Mouse (Mus musculus) inflammation-experienced regulatory T-cells, adult 6 months (primary cell): ENCODE results near the gene Tuba8. TPM values are rescaled to one million over a fixed set of nuclear protein-coding genes. Genes with fewer than 3 reads are reported as not detected.

Experiments used
- ATAC-seq: one replicate; pipeline ENCODE4 v1.8.0; 2017
- polyA plus RNA-seq, 3 experiments: library from polyadenylated mRNA; unstranded; fragments of 100-300 nt; shearing (Covaris generic); gene quantifications; one replicate each; pipeline ENCODE4 v1.2.1; 2017

The Tuba8 gene
- polyA plus RNA-seq, 3 experiments from 2014 or later, result 0.21 to 0.40 (median 0.32) TPM

DNA sequence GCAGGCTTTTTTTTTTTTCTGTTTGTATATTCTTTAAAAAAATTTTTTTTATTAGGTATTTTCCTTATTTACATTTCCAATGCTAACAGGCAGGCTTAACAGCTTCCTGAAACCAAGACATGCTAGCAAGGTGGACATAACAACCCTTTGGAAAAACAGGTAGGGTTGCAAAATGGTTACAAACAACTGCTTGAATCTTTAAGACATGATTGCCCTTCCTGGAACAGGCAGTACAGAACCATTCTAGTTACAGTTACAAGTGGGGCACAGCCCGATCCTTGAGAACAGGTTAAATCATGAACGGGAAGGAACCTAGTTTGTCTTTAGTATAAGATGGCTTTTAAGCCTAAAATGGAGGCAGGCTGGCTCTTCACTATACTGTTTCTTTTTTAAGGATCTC is 25.9 kb downstream of the Tuba8 start:
- no peak for ATAC-seq

DNA sequence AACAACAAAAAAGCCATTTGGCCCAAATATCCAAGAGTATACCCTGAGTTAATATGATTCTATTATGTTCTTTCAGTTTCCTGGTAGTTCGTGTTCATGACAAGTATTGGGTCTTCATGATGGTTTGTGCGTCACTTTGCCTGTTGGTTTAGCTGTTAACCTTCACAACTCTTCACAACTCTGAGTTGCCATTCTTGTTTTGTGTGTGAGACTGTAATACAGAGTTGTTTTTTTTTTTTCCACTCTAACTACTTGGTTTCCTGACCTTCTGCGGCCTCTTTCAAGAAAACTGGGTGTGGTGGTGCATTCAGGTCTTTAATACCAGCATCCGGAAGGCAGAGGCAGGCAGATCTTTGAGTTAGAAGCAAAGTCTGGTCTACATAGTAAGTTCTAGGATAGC is 27.7 kb downstream of the Tuba8 start:
- ATAC-seq, result peak; percentile 26

- peak; percentile 27 for ATAC-seq
Observed at GRCm38 (mm10) chr6:121241780-121242179, 31.3 kb downstream of the Tuba8 start.

DNA sequence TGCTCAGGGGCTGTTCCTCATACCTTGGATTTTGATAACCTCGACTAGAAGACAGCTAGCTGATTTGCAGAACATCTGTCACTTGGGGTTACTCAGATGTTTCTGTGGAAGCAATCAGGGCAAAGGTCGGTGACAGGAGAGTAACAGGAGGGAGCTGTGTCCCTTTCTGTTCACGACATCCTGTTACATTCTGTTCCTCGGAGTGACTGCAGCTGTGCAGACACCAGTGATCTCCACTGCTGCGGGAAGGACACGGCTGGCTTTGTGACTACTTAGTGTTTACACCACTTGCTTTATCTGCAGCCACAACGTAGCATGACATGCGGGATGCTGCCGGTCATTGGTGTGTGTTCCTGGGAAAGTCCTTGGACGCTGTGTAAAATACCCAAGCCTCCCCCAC is 32.7 kb downstream of the Tuba8 start:
- ATAC-seq, result peak; percentile 33

- ATAC-seq, result peak; percentile 83
Observed at GRCm38 (mm10) chr6:121245127-121246036, 34.9 kb downstream of the Tuba8 start, which contains the start of gene Usp18. Gene Usp18, plus strand, starts transcription at chr6:121245906.

- no peak for ATAC-seq
Observed at GRCm38 (mm10) chr6:121246037-121246361, 35.5 kb downstream of the Tuba8 start.

DNA sequence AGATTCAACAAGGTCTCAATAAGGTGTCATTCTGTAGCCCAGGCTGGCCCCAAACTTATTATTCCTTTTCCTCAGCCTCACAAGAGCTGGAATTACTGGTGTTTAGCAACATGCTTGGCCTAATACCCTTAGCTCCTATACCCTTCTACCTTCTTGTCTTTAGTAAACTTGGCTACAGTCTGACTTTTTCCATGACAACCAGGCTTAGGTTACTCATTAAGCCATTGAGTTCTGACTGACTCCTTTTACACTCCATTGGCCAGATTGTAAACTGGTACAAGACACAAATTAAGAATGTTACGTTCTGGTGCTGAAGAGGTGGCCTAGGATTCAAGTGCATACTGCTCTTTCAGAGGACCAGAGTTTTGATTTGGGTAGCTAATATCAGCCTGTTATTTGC is 39.9 kb downstream of the Tuba8 start:
- ATAC-seq, result no peak

DNA sequence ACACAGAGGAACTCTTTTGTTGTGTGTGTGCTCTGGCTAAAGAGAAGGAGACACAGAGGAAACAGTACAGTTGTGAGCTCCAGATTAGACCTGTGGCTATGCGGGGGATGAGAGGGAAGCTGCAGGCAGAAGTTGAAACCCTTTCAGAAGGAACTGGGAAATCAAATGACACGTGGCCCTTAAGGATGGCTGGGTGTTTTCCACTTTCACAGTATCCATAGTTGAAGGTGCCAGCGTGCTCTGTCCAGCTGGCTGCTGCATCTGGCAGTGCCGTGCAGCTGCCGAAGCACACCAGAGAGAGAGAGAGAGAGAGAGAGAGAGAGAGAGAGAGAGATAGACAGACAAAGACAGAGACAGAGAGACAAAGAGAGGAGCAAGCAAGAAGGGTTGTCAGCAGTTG is 40.8 kb downstream of the Tuba8 start:
- no peak for ATAC-seq

DNA sequence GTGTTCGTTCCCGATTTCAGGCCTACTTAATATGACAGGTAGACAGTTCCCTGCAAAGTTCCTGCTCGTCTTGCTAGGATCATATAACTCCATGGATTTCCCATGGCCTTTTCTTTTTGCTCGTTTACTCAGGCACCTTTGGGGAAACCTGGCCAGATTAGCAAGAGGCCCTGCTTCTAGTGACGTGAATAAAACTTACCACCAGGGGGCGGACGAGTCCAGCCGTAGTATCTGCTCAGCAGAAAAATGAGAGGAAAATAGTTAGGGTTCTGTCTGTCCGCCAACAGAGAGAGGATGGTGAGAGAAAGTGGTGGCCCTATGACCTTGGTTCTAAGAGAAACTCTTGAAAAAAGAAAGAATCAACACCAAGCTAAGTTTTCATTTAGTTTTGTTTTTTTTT is 50.1 kb downstream of the Tuba8 start:
- peak; percentile 92 for ATAC-seq

DNA sequence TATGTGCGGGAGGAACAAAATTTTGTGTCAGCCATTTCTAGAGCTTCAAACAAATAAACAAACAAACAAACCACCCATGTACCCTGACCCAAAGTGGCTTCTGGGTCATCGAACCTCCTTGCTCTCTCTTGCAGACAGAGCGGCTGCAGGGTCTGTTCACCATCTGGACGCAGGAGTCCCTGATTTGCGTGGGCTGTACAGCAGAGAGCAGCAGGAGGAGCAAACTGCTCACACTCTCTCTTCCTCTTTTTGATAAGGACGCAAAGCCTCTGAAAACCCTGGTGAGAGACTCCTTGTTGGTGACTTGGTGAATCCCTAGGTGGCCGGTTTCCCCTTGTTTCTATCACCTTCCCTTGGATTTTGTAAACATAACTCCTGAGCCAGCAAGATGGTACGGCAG is 50.7 kb downstream of the Tuba8 start:
- ATAC-seq, result no peak

DNA sequence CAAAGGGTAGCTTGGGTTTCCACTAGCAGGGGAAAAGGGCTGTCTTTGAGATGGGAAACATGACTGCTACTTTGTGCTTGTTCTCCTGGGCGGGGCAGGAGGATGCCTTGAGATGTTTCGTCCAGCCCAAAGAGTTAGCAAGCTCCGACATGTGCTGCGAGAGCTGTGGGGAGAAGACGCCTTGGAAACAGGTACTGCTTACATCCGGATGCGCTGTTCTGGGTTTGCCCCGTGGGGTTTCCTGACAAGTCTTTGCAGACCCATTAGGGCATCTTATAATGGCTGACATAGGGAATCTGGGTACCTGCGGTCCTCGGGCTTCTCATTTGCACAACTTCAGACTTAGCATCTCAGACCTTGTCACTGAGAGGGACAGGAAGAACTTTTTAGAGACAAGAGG is 51.5 kb downstream of the Tuba8 start:
- ATAC-seq, result no peak

GRCm38 (mm10) chr6:121262496-121262895 is 52.0 kb downstream of the Tuba8 start:
- no peak for ATAC-seq

DNA sequence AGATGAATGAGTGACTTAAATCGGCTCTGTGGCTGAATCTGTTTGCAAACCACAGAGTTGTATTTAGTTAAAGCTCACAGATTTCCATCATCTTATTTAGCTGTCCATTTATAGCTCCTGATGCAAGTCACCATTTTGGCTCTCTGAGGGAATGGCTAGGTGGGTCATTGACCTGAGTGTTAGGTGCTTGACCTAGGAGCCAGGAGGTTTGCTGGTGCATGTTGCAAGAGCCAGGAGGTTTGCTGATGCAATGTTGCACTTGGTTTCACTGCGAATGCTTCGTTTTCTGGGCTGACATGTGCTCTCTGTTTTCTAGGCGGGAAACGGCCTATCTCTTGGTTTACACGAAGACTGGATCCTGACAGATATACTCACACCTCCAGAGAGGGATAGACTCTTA is 59.7 kb downstream of the Tuba8 start:
- ATAC-seq, result no peak

GRCm38 (mm10) chr6:121271707-121272074 is 61.2 kb downstream of the Tuba8 start:
- no peak for ATAC-seq

- ATAC-seq, result peak; percentile 94
Observed at GRCm38 (mm10) chr6:121272075-121272800, 61.7 kb downstream of the Tuba8 start.

DNA sequence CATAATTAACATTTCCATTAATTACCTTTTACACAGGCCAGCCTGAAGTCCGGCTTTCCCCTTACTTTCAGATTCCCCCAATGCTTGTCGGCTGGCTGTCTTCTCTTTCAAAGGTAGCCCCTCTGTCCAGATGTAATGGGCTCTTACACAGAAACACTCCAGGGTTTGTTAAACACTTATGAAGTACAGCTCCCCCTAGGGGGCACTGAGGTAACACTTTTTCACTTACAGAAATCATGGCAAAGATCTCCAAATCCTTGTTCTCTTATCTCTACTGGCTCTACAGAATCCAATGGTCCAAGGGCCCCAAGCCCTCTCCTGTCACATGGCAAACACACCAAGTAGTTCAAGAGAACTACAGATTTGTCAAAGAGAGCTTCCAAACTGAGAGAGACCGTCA is 63.9 kb downstream of the Tuba8 start:
- ATAC-seq, result no peak

Other genes starting within 250 kb of the Tuba8 start
- gene Mical3, start 79.7 kb upstream of the Tuba8 start, polyA plus RNA-seq, result 10 to 100 TPM in 1 of 3 experiments, 1 to 10 TPM in 2; 2.8 to 13.9 (median 8.0) TPM
- gene Pex26, start 27.0 kb upstream of the Tuba8 start, polyA plus RNA-seq, result 1 to 10 TPM; 2.2 to 2.5 (median 2.4) TPM
- 10 to 100 TPM; 33.2 to 83.1 (median 69.4) TPM for gene Usp18, start 35.2 kb downstream of the Tuba8 start, polyA plus RNA-seq
- gene Slc6a13, start 89.5 kb downstream of the Tuba8 start, polyA plus RNA-seq, result 1 to 10 TPM in 1 of 3 experiments, under 1 TPM in 2; 0.50 to 1.8 (median 0.55) TPM
- gene Slc6a12, start 132.4 kb downstream of the Tuba8 start, polyA plus RNA-seq, result not detected